Mouse (Mus musculus): ENCODE data around the gene Pik3c2b. TPM values are rescaled to one million over a fixed set of nuclear protein-coding genes. Genes with fewer than 3 reads are reported as not detected.

Gene Pik3c2b
- polyA plus RNA-seq, 1 experiment: not detected

GRCm38 (mm10) chr1:133102108-133102507, 56.6 kb downstream of the Pik3c2b start:
- no peak for TF ChIP-seq GATA1 (IDR thresholded peaks at IDR 0.05; ENCODE audit: low read length)

GRCm38 (mm10) chr1:133103315-133103714, 57.8 kb downstream of the Pik3c2b start:
- no peak for TF ChIP-seq GATA1 (IDR thresholded peaks at IDR 0.05; ENCODE audit: low read length)

GRCm38 (mm10) chr1:133103871-133104270, 58.4 kb downstream of the Pik3c2b start:
- no peak for TF ChIP-seq GATA1 (IDR thresholded peaks at IDR 0.05; ENCODE audit: low read length)

GRCm38 (mm10) chr1:133116108-133116507, 70.6 kb downstream of the Pik3c2b start:
- TF ChIP-seq GATA1 (IDR thresholded peaks at IDR 0.05; ENCODE audit: low read length): no peak

- TF ChIP-seq GATA1 (IDR thresholded peaks at IDR 0.05; ENCODE audit: low read length): no peak
These were observed 72.7 kb downstream of the Pik3c2b start for GRCm38 (mm10) chr1:133118127-133118526.

GRCm38 (mm10) chr1:133118844-133119243, 73.4 kb downstream of the Pik3c2b start:
- TF ChIP-seq GATA1 (IDR thresholded peaks at IDR 0.05; ENCODE audit: low read length): peak; percentile 86

- TF ChIP-seq GATA1 (IDR thresholded peaks at IDR 0.05; ENCODE audit: low read length): no peak
These were observed 74.7 kb downstream of the Pik3c2b start for GRCm38 (mm10) chr1:133119931-133120712.

GRCm38 (mm10) chr1:133121246-133121645, 75.8 kb downstream of the Pik3c2b start:
- TF ChIP-seq GATA1 (IDR thresholded peaks at IDR 0.05; ENCODE audit: low read length): no peak

GRCm38 (mm10) chr1:133124137-133124536, 78.7 kb downstream of the Pik3c2b start:
- TF ChIP-seq GATA1 (IDR thresholded peaks at IDR 0.05; ENCODE audit: low read length): no peak

GRCm38 (mm10) chr1:133125640-133126364, 80.3 kb downstream of the Pik3c2b start:
- no peak for TF ChIP-seq GATA1 (IDR thresholded peaks at IDR 0.05; ENCODE audit: low read length)

GRCm38 (mm10) chr1:133126365-133126740, 80.9 kb downstream of the Pik3c2b start:
- TF ChIP-seq GATA1 (IDR thresholded peaks at IDR 0.05; ENCODE audit: low read length): no peak

GRCm38 (mm10) chr1:133127328-133127727, 81.9 kb downstream of the Pik3c2b start:
- no peak for TF ChIP-seq GATA1 (IDR thresholded peaks at IDR 0.05; ENCODE audit: low read length)

GRCm38 (mm10) chr1:133129471-133130221, 84.2 kb downstream of the Pik3c2b start:
- TF ChIP-seq GATA1 (IDR thresholded peaks at IDR 0.05; ENCODE audit: low read length): no peak

- TF ChIP-seq GATA1 (IDR thresholded peaks at IDR 0.05; ENCODE audit: low read length): no peak
These were observed 85.4 kb downstream of the Pik3c2b start, which contains the start of gene Ppp1r15b for GRCm38 (mm10) chr1:133130638-133131560. TSS of gene Ppp1r15b (plus strand) at chr1:133131143.

GRCm38 (mm10) chr1:133131561-133131905, 86.1 kb downstream of the Pik3c2b start:
- no peak for TF ChIP-seq GATA1 (IDR thresholded peaks at IDR 0.05; ENCODE audit: low read length)
